Mouse (Mus musculus): Measurements from ENCODE around the gene Ust. TPM values are rescaled to one million over a fixed set of nuclear protein-coding genes. Genes with fewer than 3 reads are reported as not detected.
A peak's percentile ranks its signal among the peaks of the same experiment; 100 is the strongest.

The Ust gene
- polyA plus RNA-seq, 1 experiment from 2014 or later: 11.5 TPM

DNA sequence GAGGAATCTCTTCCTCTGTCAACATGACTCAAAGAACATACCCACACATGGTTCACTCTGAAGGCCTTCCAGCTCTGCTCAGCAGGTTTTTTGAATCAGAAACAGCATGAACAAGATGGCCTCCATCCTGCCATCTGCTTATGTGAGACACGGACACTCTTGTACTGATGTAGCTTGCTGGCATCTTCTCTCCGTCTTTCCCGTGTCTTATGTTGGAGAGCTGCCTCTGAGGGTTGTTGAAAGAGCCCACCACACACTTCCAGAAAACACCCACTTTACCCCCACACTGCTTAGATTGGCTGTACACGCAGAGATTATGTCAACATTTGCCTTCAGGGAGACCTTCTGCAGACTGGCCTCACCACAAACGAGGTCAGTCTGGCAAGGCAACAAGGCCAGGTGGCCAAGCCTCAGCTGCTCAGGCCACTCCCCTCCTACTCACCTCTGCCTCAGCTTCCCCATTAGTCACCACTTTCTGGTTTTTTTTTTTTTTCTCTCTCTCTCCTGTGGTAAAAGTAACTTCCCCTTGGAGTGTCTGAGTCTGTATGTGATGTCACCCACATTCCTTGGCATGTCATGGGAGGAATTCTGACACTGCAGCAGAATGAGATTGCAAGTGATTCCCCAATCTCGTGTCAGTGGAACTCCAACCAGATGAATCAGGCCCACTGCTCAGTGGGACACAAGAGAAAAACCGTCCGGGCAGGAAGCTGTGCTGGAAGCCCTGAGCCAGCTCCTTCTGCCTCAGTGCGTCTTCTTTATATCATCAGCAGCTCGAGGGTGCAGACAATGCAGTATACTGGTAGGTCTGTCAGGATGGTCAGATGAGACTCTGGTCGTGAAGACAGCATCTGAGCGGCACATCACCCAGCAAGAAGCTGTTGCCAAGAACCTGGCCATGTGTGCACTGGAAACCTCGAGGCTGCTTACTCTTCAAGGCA, 19.4 kb downstream of the Ust start:
- ATAC-seq (ENCODE audit: insufficient number of reproducible peaks, low FRiP score, low TSS enrichment, low read depth): no peak
- WGBS: 63% methylated on average over 13 of the region's 13 CpGs

GRCm38 (mm10) chr10:8495543-8496141, 23.0 kb downstream of the Ust start:
- no peak for ATAC-seq (ENCODE audit: insufficient number of reproducible peaks, low FRiP score, low TSS enrichment, low read depth)
- Histone ChIP-seq H3K27me3 (no peaks in the 10 kb centered on the region), H3K4me2 (no peak overlapping the region), H3K36me3 (no peaks in the 10 kb centered on the region), H3K4me1 (peaks cover 14% of the 10 kb centered on the region), H3K9me3 (no peaks in the 10 kb centered on the region; the same call in 1 of the 2 replicates), H3K27ac (peak overlapping the region; percentile 13; the same call in 1 of the 2 replicates), H3K9ac (no peak overlapping the region), H3K4me3 (no peak overlapping the region)
- 24% methylated on average over 5 of the region's 5 CpGs for WGBS

More for the DNA sequence above, 19.4 kb downstream of the Ust start:
- Histone ChIP-seq H3K27ac (no peak overlapping the region), H3K4me3 (no peak overlapping the region), H3K4me2 (no peak overlapping the region), H3K9me3 (no peaks in the 10 kb centered on the region), H3K9ac (no peak overlapping the region), H3K27me3 (no peaks in the 10 kb centered on the region), H3K4me1 (peaks cover 16% of the 10 kb centered on the region), H3K36me3 (no peaks in the 10 kb centered on the region)

- H3K4me2 ChIP-seq: no peak overlapping the region
- no peak overlapping the region for H3K27ac ChIP-seq
- H3K4me3 ChIP-seq: no peak overlapping the region
- no peaks in the 10 kb centered on the region; the same call in 1 of the 2 replicates for H3K9me3 ChIP-seq
- 88% methylated on average over 1 of the region's 1 CpGs for WGBS
- H3K36me3 ChIP-seq: no peaks in the 10 kb centered on the region
- H3K9ac ChIP-seq: no peak overlapping the region
- no peaks in the 10 kb centered on the region for H3K27me3 ChIP-seq
- peaks cover 15% of the 10 kb centered on the region; the same call in 1 of the 2 replicates for H3K4me1 ChIP-seq
- no peak for ATAC-seq (ENCODE audit: insufficient number of reproducible peaks, low FRiP score, low TSS enrichment, low read depth)
Measured at GRCm38 (mm10) chr10:8491909-8492591, 26.6 kb downstream of the Ust start.

DNA sequence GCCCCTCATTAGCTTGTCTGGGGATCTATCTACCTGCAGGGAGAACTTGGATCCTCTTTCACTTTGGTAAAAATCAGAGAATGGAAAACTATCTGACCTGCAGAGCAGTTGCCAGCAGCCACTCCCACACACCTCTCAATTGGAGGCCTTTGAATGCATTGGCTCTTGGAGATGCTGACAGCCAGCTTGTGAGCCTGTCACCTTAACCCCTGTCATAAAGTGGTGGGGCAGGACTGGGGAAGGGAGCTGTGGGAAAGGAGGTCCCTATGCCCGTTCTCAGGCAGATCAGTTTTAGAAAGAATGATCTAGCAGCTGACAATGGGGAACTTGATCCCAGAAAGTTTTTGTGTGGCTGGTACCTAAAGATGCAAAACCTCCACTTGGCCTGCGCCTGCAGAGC, 31.2 kb downstream of the Ust start:
- Histone ChIP-seq H3K9me3 (no peaks in the 10 kb centered on the region), H3K36me3 (no peaks in the 10 kb centered on the region), H3K27ac (no peak overlapping the region), H3K4me1 (0 out of 2 replicates have a peak, but pooled peaks cover 7% of the 10 kb centered on the region), H3K4me2 (no peak overlapping the region), H3K27me3 (no peaks in the 10 kb centered on the region), H3K4me3 (no peak overlapping the region), H3K9ac (no peak overlapping the region)
- ATAC-seq (ENCODE audit: insufficient number of reproducible peaks, low FRiP score, low TSS enrichment, low read depth): no peak
- whole genome bisulfite sequencing: 59% methylated on average over 2 of the region's 2 CpGs

DNA sequence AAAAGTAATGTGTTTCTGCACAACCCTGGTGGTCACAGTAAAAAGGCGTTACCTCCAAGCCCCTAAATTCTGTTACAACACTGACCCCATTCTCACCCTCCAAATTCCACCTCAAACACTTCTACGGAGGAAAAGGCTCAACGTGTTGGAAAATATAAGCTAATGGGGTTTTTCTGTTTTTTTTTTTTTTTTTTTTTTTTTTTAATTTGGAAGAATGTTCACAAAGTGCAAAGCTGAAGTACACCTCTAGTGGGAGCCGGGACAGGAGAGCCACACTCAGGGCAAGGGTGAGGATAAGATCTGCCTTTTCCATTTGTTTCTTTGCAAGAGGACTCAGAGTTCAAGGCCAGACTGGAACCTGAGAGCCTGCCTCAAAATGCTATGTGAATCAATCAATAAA, 34.1 kb downstream of the Ust start:
- Histone ChIP-seq H3K27me3 (no peaks in the 10 kb centered on the region), H3K4me2 (no peak overlapping the region), H3K27ac (no peak overlapping the region), H3K36me3 (no peaks in the 10 kb centered on the region), H3K4me3 (no peak overlapping the region), H3K9ac (no peak overlapping the region), H3K9me3 (no peaks in the 10 kb centered on the region), H3K4me1 (0 out of 2 replicates have a peak, but pooled peaks cover 6% of the 10 kb centered on the region)
- WGBS: 69% methylated on average over 4 of the region's 4 CpGs
- no peak for ATAC-seq (ENCODE audit: insufficient number of reproducible peaks, low FRiP score, low TSS enrichment, low read depth)

- Histone ChIP-seq H3K4me3 (no peak overlapping the region), H3K9me3 (no peaks in the 10 kb centered on the region), H3K36me3 (no peaks in the 10 kb centered on the region), H3K4me1 (0 out of 2 replicates have a peak, but pooled peaks cover 3% of the 10 kb centered on the region), H3K4me2 (no peak overlapping the region), H3K27ac (no peak overlapping the region), H3K27me3 (no peaks in the 10 kb centered on the region), H3K9ac (no peak overlapping the region)
- ATAC-seq (ENCODE audit: insufficient number of reproducible peaks, low FRiP score, low TSS enrichment, low read depth): no peak
- 87% methylated on average over 4 of the region's 4 CpGs for WGBS
Measured at GRCm38 (mm10) chr10:8482779-8483178, 35.8 kb downstream of the Ust start.

DNA sequence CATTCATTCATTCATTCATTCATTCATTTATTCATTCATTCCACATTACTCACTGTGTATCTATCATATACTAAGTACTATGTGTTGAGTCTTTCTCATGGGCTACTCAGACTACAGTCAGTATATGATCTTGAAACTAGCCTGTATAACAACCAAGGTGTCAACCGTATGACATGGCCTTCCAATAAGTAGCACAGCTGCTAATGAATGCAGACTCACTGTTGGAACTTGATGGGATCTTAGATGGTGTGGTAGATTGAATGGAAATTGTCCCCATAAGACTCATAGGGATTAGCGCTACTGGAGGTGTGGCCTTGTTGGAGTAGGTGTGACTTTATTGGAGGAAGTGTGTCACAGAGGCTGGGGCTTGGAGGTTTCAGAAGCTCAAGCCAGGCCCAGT, 38.8 kb downstream of the Ust start:
- ATAC-seq (ENCODE audit: insufficient number of reproducible peaks, low FRiP score, low TSS enrichment, low read depth): no peak
- Histone ChIP-seq H3K4me2 (no peak overlapping the region), H3K4me1 (0 out of 2 replicates have a peak, but pooled peaks cover 3% of the 10 kb centered on the region), H3K9me3 (no peaks in the 10 kb centered on the region), H3K27me3 (no peaks in the 10 kb centered on the region), H3K4me3 (no peak overlapping the region), H3K9ac (no peak overlapping the region), H3K27ac (no peak overlapping the region), H3K36me3 (no peaks in the 10 kb centered on the region)
- WGBS: 95% methylated on average over 2 of the region's 2 CpGs

DNA sequence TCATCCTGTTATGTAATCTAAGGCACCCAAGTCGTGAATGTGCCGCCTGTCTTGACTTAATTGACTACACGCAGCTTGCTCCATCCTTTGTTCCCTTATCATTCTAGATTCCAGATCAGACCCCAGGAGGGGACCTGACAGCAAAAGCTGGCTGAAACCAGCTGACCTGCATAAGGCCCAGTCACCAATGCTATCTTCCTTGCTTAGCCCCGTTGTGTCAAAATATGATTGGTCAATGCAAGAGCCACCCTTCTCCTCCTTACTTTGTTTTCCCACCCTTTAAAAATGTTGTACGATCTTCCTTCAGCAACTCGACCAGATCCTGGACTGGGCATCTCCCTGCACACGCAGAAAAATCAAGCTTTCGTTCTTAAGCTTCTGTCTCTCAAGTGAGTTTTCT, 40.7 kb downstream of the Ust start:
- H3K36me3 ChIP-seq: no peaks in the 10 kb centered on the region
- no peaks in the 10 kb centered on the region for H3K27me3 ChIP-seq
- no peaks in the 10 kb centered on the region for H3K9me3 ChIP-seq
- no peak overlapping the region for H3K9ac ChIP-seq
- H3K4me3 ChIP-seq: no peak overlapping the region
- no peak for ATAC-seq (ENCODE audit: insufficient number of reproducible peaks, low FRiP score, low TSS enrichment, low read depth)
- H3K4me1 ChIP-seq: 0 out of 2 replicates have a peak, but pooled peaks cover 3% of the 10 kb centered on the region
- no peak overlapping the region for H3K4me2 ChIP-seq
- H3K27ac ChIP-seq: no peak overlapping the region
- WGBS: 90% methylated on average over 8 of the region's 8 CpGs

DNA sequence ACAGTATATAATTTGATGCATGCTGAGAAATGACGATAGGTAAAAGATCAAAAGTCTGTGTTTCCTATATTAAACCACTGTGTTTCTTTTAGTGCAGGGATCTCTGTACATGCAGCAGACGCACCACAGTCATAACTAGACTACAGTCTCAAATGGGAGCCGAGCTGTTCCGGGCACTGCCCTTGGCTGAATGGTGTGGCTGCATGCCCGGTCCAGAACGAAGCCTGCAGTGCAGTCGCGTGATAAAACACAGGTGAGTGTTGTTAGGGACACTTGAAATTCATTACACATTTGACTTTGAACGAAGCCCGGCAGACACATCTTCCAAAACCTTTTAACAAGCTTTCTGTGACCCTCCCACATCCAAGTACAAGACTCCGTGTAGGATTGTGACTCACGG, 46.6 kb downstream of the Ust start:
- no peaks in the 10 kb centered on the region for H3K9me3 ChIP-seq
- H3K27ac ChIP-seq: no peak overlapping the region
- H3K4me1 ChIP-seq: peaks cover 19% of the 10 kb centered on the region
- ATAC-seq (ENCODE audit: insufficient number of reproducible peaks, low FRiP score, low TSS enrichment, low read depth): no peak
- H3K4me3 ChIP-seq: no peak overlapping the region
- no peak overlapping the region for H3K4me2 ChIP-seq
- H3K27me3 ChIP-seq: no peaks in the 10 kb centered on the region
- H3K9ac ChIP-seq: no peak overlapping the region
- H3K36me3 ChIP-seq: no peaks in the 10 kb centered on the region
- WGBS: 43% methylated on average over 12 of the region's 12 CpGs

GRCm38 (mm10) chr10:8471012-8471411, 47.6 kb downstream of the Ust start:
- H3K36me3 ChIP-seq: no peaks in the 10 kb centered on the region
- no peak overlapping the region for H3K27ac ChIP-seq
- no peaks in the 10 kb centered on the region for H3K27me3 ChIP-seq
- no peak overlapping the region for H3K9ac ChIP-seq
- H3K4me1 ChIP-seq: peaks cover 25% of the 10 kb centered on the region
- no peaks in the 10 kb centered on the region for H3K9me3 ChIP-seq
- 46% methylated on average over 5 of the region's 5 CpGs for WGBS
- no peak overlapping the region for H3K4me3 ChIP-seq
- no peak overlapping the region for H3K4me2 ChIP-seq
- no peak for ATAC-seq (ENCODE audit: insufficient number of reproducible peaks, low FRiP score, low TSS enrichment, low read depth)

- WGBS: 33% methylated on average over 3 of the region's 3 CpGs
- no peak overlapping the region for H3K4me3 ChIP-seq
- H3K9me3 ChIP-seq: no peaks in the 10 kb centered on the region
- no peaks in the 10 kb centered on the region for H3K27me3 ChIP-seq
- H3K9ac ChIP-seq: no peak overlapping the region
- no peak overlapping the region for H3K4me2 ChIP-seq
- H3K27ac ChIP-seq: no peak overlapping the region; the same call in 1 of the 2 replicates
- H3K4me1 ChIP-seq: peaks cover 27% of the 10 kb centered on the region
- ATAC-seq (ENCODE audit: insufficient number of reproducible peaks, low FRiP score, low TSS enrichment, low read depth): no peak
- H3K36me3 ChIP-seq: no peaks in the 10 kb centered on the region
Measured at GRCm38 (mm10) chr10:8469516-8469915, 49.1 kb downstream of the Ust start.

Data from limb, embryonic 15.5 days (tissue).